Mouse (Mus musculus) cerebellum, adult 2 months (tissue): ENCODE measurements around the gene Dctn2. TPM values are rescaled to one million over a fixed set of nuclear protein-coding genes. Genes with fewer than 3 reads are reported as not detected.

Experiments used
- DNase-seq, 2 experiments: peaks; one replicate each; pipeline ENCODE4 v3.0.0; 2021
- H3K27ac ChIP-seq: fragments of 200-500 bp; 2 replicates; pipeline ENCODE4 v1.5.1; 2012; ENCODE audit warnings: low read length, control low read depth, inconsistent platforms; ENCODE audit not compliant: insufficient read depth
- H3K27me3 ChIP-seq: fragments of 200-500 bp; 2 replicates; pipeline ENCODE4 v1.6.1; 2012; ENCODE audit warnings: inconsistent platforms, mild to moderate bottlenecking, low read length, moderate library complexity; ENCODE audit not compliant: control insufficient read depth, insufficient read depth
- H3K4me1 ChIP-seq: fragments of 200-500 bp; 2 replicates; pipeline ENCODE4 v1.6.1; 2011; ENCODE audit warnings: low read length; ENCODE audit not compliant: control insufficient read depth, insufficient read depth
- H3K4me3 ChIP-seq: fragments of 200-500 bp; replicated peaks from 2 replicates; pipeline ENCODE3; 2011; ENCODE audit warnings: mild to moderate bottlenecking, low read depth, low read length, control low read depth; ENCODE audit not compliant: insufficient read depth
- CTCF ChIP-seq: fragments of 200-500 bp; IDR thresholded peaks from 2 replicates; pipeline ENCODE4 v1.5.1; 2011; ENCODE audit warnings: low read depth, mild to moderate bottlenecking, control low read depth, low read length, moderate library complexity, borderline replicate concordance; ENCODE audit not compliant: insufficient read depth
- POLR2A ChIP-seq: fragments of 200-500 bp; IDR thresholded peaks from 2 replicates; pipeline ENCODE4 v1.6.1; 2011; ENCODE audit warnings: low read length, control low read depth, borderline replicate concordance; ENCODE audit not compliant: insufficient read depth
- WGBS: fragments of 180-500 bp; shearing (Covaris S2); methylation state at CpG from one replicate; pipeline ENCODE4 v1.1.7; 2018; 5-methylcytosine and 5-hydroxymethylcytosine counted together
- polyA plus RNA-seq: library from polyadenylated mRNA; depleted of rRNA; stranded (reverse); fragments of >200 nt; gene quantifications from 2 replicates; pipeline ENCODE4 v1.2.3, GENCODE M21; 2012

Gene Dctn2
- polyA plus RNA-seq, 1 experiment = 322 TPM

DNA sequence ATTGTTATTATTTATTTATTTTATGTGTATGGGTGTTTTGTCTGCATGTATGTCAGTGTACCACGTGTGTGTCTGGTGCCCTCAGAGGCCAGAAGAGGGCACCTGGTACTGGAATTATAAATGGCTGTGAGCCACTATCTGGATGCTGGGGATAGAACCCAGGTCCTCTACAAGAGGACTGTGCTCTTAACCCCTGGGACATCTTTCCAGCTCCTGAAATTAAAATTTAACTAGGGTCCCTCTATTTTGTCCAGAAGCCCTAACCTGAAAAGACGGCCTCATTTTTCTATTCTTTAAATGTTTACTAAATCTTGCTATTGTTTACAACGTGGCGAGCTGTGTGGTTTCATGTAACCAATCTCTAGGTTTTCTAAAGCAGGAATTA lies 449 bp upstream of the Dctn2 start:
- Histone ChIP-seq H3K27ac (no peak overlapping the region), H3K4me3 (peak overlapping the region; percentile 73)

GRCm38 (mm10) chr10:127267318-127267717 lies 1.1 kb downstream of the Dctn2 start:
- 40% methylated on average over 5 of the region's 5 CpGs for WGBS
- H3K27ac ChIP-seq = no peak overlapping the region; the same call in 1 of the 2 replicates
- no peak for DNase-seq
- peak overlapping the region; percentile 73 for H3K4me3 ChIP-seq
- H3K4me1 ChIP-seq = peaks cover 21% of the 10 kb centered on the region
- TF ChIP-seq CTCF (no peak), POLR2A (no peak)
- no peaks in the 10 kb centered on the region for H3K27me3 ChIP-seq

More for the DNA sequence above, 449 bp upstream of the Dctn2 start:
- H3K4me1 ChIP-seq = peaks cover 21% of the 10 kb centered on the region
- peak in 1 of 2 experiments; percentile 53 for DNase-seq
- TF ChIP-seq POLR2A (no peak), CTCF (no peak)
- no peaks in the 10 kb centered on the region for H3K27me3 ChIP-seq
- WGBS = 31% methylated on average over 4 of the region's 4 CpGs

GRCm38 (mm10) chr10:127268401-127268800 lies 2.2 kb downstream of the Dctn2 start:
- H3K27me3 ChIP-seq = no peaks in the 10 kb centered on the region
- TF ChIP-seq CTCF = no peak
- TF ChIP-seq POLR2A = no peak
- peaks cover 21% of the 10 kb centered on the region for H3K4me1 ChIP-seq
- 38% methylated on average over 5 of the region's 5 CpGs for WGBS
- no peak overlapping the region for H3K4me3 ChIP-seq
- H3K27ac ChIP-seq = peak overlapping the region; percentile 38; the same call in 1 of the 2 replicates
- no peak for DNase-seq

GRCm38 (mm10) chr10:127269036-127269435 lies 2.9 kb downstream of the Dctn2 start:
- 10% methylated on average over 12 of the region's 12 CpGs for WGBS
- Histone ChIP-seq H3K27me3 (no peaks in the 10 kb centered on the region), H3K27ac (peak overlapping the region; percentile 38; the same call in 1 of the 2 replicates), H3K4me3 (no peak overlapping the region), H3K4me1 (peaks cover 18% of the 10 kb centered on the region)
- TF ChIP-seq POLR2A (no peak), CTCF (no peak)
- peak; percentile 60 to 66 for DNase-seq

GRCm38 (mm10) chr10:127269884-127270283 lies 3.7 kb downstream of the Dctn2 start:
- H3K4me1 ChIP-seq = peaks cover 14% of the 10 kb centered on the region
- no peak for DNase-seq
- no peaks in the 10 kb centered on the region for H3K27me3 ChIP-seq
- TF ChIP-seq CTCF = no peak
- WGBS = 72% methylated on average over 4 of the region's 4 CpGs
- H3K4me3 ChIP-seq = no peak overlapping the region
- no peak overlapping the region for H3K27ac ChIP-seq

DNA sequence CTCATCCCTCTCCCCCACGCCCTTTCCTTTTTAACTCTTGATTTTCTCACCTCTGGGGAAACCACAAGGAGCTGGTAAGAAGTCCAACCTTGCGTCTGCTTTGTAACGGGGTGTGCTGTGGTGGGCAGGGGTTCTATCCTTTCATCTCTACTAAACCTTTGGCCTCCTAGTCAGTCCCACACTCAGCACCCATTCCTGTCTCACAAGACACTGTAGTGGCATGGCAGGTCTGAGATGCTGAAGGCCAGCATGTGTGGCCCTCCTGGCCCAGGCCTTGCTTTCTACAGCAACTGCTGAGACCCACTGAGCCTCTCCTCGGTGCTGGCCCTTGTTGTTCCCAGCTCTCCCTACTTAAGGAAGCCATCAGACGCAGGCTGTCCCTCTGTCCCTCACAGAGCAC lies 6.2 kb downstream of the Dctn2 start:
- WGBS = 90% methylated on average over 5 of the region's 5 CpGs
- Histone ChIP-seq H3K4me3 (no peak overlapping the region), H3K27me3 (no peaks in the 10 kb centered on the region), H3K4me1 (peaks cover 12% of the 10 kb centered on the region), H3K27ac (no peak overlapping the region)
- DNase-seq = no peak
- TF ChIP-seq CTCF = no peak

GRCm38 (mm10) chr10:127274261-127275022 lies 8.3 kb downstream of the Dctn2 start:
- H3K27me3 ChIP-seq = no peaks in the 10 kb centered on the region
- DNase-seq = no peak
- 89% methylated on average over 11 of the region's 11 CpGs for WGBS
- TF ChIP-seq CTCF (no peak), POLR2A (no peak)
- H3K27ac ChIP-seq = no peak overlapping the region
- no peak overlapping the region for H3K4me3 ChIP-seq
- no peaks in the 10 kb centered on the region for H3K4me1 ChIP-seq

DNA sequence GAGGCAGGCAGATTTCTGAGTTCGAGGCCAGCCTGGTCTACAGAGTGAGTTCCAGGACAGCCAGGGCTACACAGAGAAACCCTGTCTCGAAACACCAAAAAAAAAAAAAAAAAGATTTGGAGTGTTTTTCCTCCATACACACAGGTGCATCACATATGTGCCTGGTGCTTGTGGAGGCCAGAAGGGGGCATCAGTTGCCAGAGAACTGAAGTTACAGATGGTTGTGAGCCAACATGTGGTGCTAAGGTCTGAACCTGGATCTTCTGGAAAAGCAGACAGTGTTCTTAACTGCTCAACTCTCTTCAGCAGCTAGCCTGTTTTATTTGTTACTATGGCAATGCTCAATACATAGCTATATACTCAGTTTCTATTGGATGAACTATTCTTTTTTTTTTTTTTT lies 13.6 kb downstream of the Dctn2 start:
- TF ChIP-seq POLR2A = no peak
- TF ChIP-seq CTCF = no peak; the same call in 1 of the 2 replicates
- H3K27me3 ChIP-seq = no peaks in the 10 kb centered on the region
- no peak for DNase-seq
- no peak overlapping the region for H3K27ac ChIP-seq
- H3K4me3 ChIP-seq = no peak overlapping the region
- 95% methylated on average over 2 of the region's 2 CpGs for WGBS
- peaks cover 6% of the 10 kb centered on the region for H3K4me1 ChIP-seq
